Mouse (Mus musculus) lung, postnatal 14 days (tissue): ENCODE data around the gene Serpina3k.
"Not testable (repeated sequence)": the region's sequence is repeated elsewhere in the genome, so short reads cannot be mapped to it uniquely, and the experiment has no call there.

Experiments
- DNase-seq: peaks from one replicate; pipeline ENCODE4 v3.0.0; 2021

The Serpina3k gene

GRCm38 (mm10) chr12:104391057-104391456 is 52.8 kb downstream of the Serpina3k start:
- DNase-seq: not testable (repeated sequence)
